Mouse (Mus musculus) myocyte (in vitro differentiated cells): Measurements from ENCODE around the gene Tac2. TPM values are rescaled to one million over a fixed set of nuclear protein-coding genes. Genes with fewer than 3 reads are reported as not detected.

Source experiments
- H3K27me3 ChIP-seq: one replicate; pipeline ENCODE4 v1.6.1; 2011; ENCODE audit not compliant: control insufficient read depth, insufficient read depth, insufficient read length
- H3K36me3 ChIP-seq: one replicate; pipeline ENCODE4 v1.6.1; 2011; ENCODE audit not compliant: control insufficient read depth, insufficient read depth
- H3K4me2 ChIP-seq: one replicate; pipeline ENCODE4 v1.6.1; 2011; ENCODE audit warnings: low read depth, control low read depth
- H3K4me3 ChIP-seq: one replicate; pipeline ENCODE4 v1.5.1; 2011; ENCODE audit warnings: mild to moderate bottlenecking, control low read depth, moderate library complexity
- H3K79me2 ChIP-seq: one replicate; pipeline ENCODE4 v1.6.1; 2011; ENCODE audit not compliant: control insufficient read depth, insufficient read depth
- H3ac ChIP-seq: one replicate; pipeline ENCODE4 v1.6.1; 2011; ENCODE audit not compliant: control insufficient read depth, insufficient read length
- CEBPB ChIP-seq: IDR thresholded peaks from 2 replicates; pipeline ENCODE4 v1.6.1; 2011; ENCODE audit warnings: mild to moderate bottlenecking, moderate library complexity; ENCODE audit not compliant: poor library complexity, insufficient read depth, severe bottlenecking
- E2F4 ChIP-seq: IDR thresholded peaks from one replicate; pipeline ENCODE4 v1.6.1; 2011; ENCODE audit warnings: mild to moderate bottlenecking, control low read depth, moderate library complexity; ENCODE audit not compliant: insufficient read depth
- MAX ChIP-seq: IDR thresholded peaks from one replicate; pipeline ENCODE4 v1.6.1; 2011; ENCODE audit warnings: low read depth, mild to moderate bottlenecking, control low read depth
- MYOD1 ChIP-seq, 3 experiments: IDR thresholded peaks; one replicate each; pipeline ENCODE4 v1.6.1; 2011; ENCODE audit warnings: control low read depth in 2 of 3, low read depth in 2 of 3, mild to moderate bottlenecking in 2 of 3, moderate library complexity in 1 of 3; ENCODE audit not compliant: insufficient read length in 2 of 3, control insufficient read depth in 1 of 3
- MYOG ChIP-seq, 3 experiments: IDR thresholded peaks; one replicate each; pipeline ENCODE4 v1.6.1; 2011; ENCODE audit warnings: control low read depth in 2 of 3, low read depth in 2 of 3, mild to moderate bottlenecking in 2 of 3; ENCODE audit not compliant: insufficient read length in 2 of 3, control insufficient read depth in 1 of 3, insufficient read depth in 1 of 3
- POLR2A ChIP-seq: IDR thresholded peaks from one replicate; pipeline ENCODE4 v1.6.1; 2011; ENCODE audit warnings: low read depth, mild to moderate bottlenecking, control low read depth, moderate library complexity; ENCODE audit not compliant: insufficient read length
- POLR2AphosphoS2 ChIP-seq: IDR thresholded peaks from one replicate; pipeline ENCODE4 v1.6.1; 2011; ENCODE audit warnings: low read depth, control low read depth; ENCODE audit not compliant: insufficient read length
- REST ChIP-seq: IDR thresholded peaks from one replicate; pipeline ENCODE4 v1.6.1; 2011; ENCODE audit warnings: mild to moderate bottlenecking, control low read depth, moderate library complexity; ENCODE audit not compliant: insufficient read depth, insufficient read length
- TCF12 ChIP-seq: IDR thresholded peaks from one replicate; pipeline ENCODE4 v1.6.1; 2011; ENCODE audit warnings: mild to moderate bottlenecking, control low read depth; ENCODE audit not compliant: poor library complexity, insufficient read depth, severe bottlenecking
- TCF3 ChIP-seq: IDR thresholded peaks from one replicate; pipeline ENCODE4 v1.6.1; 2011; ENCODE audit warnings: low read depth, control low read depth; ENCODE audit not compliant: insufficient read length
- USF1 ChIP-seq: IDR thresholded peaks from one replicate; pipeline ENCODE4 v1.6.1; 2011; ENCODE audit warnings: low read depth, mild to moderate bottlenecking, control low read depth, moderate library complexity
- polyA plus RNA-seq: library from polyadenylated mRNA; unstranded; fragments of >200 nt; fragmentation: generic; extraction: Trizol; gene quantifications from one replicate; pipeline ENCODE4 v1.2.1, GENCODE M21; 2012; ENCODE audit warnings: missing spikeins

The Tac2 gene
- 0.18 TPM for polyA plus RNA-seq

GRCm38 (mm10) chr10:127724178-127724577 lies at the start of gene Tac2:
TSS of gene Tac2 (plus strand) at chr10:127724478.
- H3K4me2 ChIP-seq: no peak within 1 kb of the TSS
- H3K27me3 ChIP-seq: peaks cover 71% of the 10 kb centered on the region
- TF ChIP-seq REST (no peak), CEBPB (no peak)
- no peaks in the 10 kb centered on the region for H3K36me3 ChIP-seq
- no peak within 1 kb of the TSS for H3ac ChIP-seq
- no peaks in the 10 kb centered on the region for H3K79me2 ChIP-seq
- no peak within 1 kb of the TSS for H3K4me3 ChIP-seq

GRCm38 (mm10) chr10:127674794-127675522 lies 49.3 kb upstream of the Tac2 start:
- Histone ChIP-seq H3ac (no peak overlapping the region), H3K79me2 (no peaks in the 10 kb centered on the region), H3K36me3 (no peaks in the 10 kb centered on the region), H3K4me2 (peak overlapping the region; percentile 87), H3K4me3 (peak overlapping the region; percentile 42), H3K27me3 (no peaks in the 10 kb centered on the region)
- TF ChIP-seq MYOG (IDR thresholded peaks at IDR 0.05; ENCODE audit: control insufficient read depth in 1 of 3, insufficient read depth in 1 of 3, insufficient read length in 2 of 3, low read depth in 2 of 3) (no peak), CEBPB (no peak), POLR2AphosphoS2 (peak; percentile 52), REST (no peak), MYOD1 (IDR thresholded peaks at IDR 0.05; ENCODE audit: control insufficient read depth in 1 of 3, insufficient read length in 2 of 3, low read depth in 2 of 3) (no peak), E2F4 (no peak), USF1 (no peak), TCF3 (no peak), POLR2A (peak; percentile 41)

GRCm38 (mm10) chr10:127675859-127676398 lies 48.3 kb upstream of the Tac2 start:
- Histone ChIP-seq H3K4me3 (peak overlapping the region; percentile 42), H3K27me3 (no peaks in the 10 kb centered on the region), H3K36me3 (no peaks in the 10 kb centered on the region), H3K79me2 (peaks cover 6% of the 10 kb centered on the region), H3ac (no peak overlapping the region), H3K4me2 (peak overlapping the region; percentile 87)
- TF ChIP-seq TCF12: no peak
- TF ChIP-seq CEBPB: no peak
- no peak for TF ChIP-seq POLR2AphosphoS2
- TF ChIP-seq REST: no peak
- no peak for TF ChIP-seq USF1
- no peak for TF ChIP-seq MAX
- TF ChIP-seq TCF3: no peak
- no peak for TF ChIP-seq POLR2A
- no peak for TF ChIP-seq MYOD1 (IDR thresholded peaks at IDR 0.05; ENCODE audit: control insufficient read depth in 1 of 3, insufficient read length in 2 of 3, low read depth in 2 of 3)

GRCm38 (mm10) chr10:127676691-127677548 lies 47.4 kb upstream of the Tac2 start:
- Histone ChIP-seq H3K4me2 (peak overlapping the region; percentile 98), H3K27me3 (no peaks in the 10 kb centered on the region), H3K36me3 (no peaks in the 10 kb centered on the region), H3ac (peak overlapping the region; percentile 17), H3K4me3 (peak overlapping the region; percentile 42), H3K79me2 (peaks cover 12% of the 10 kb centered on the region)
- TF ChIP-seq MYOD1 (IDR thresholded peaks at IDR 0.05; ENCODE audit: control insufficient read depth in 1 of 3, insufficient read length in 2 of 3, low read depth in 2 of 3): peak in 1 of 3 experiments; percentile 50
- TF ChIP-seq TCF3: no peak
- no peak for TF ChIP-seq TCF12
- peak; percentile 88 for TF ChIP-seq E2F4
- no peak for TF ChIP-seq USF1
- no peak for TF ChIP-seq CEBPB
- peak; percentile 83 for TF ChIP-seq POLR2AphosphoS2
- no peak for TF ChIP-seq REST
- TF ChIP-seq MYOG (IDR thresholded peaks at IDR 0.05; ENCODE audit: control insufficient read depth in 1 of 3, insufficient read depth in 1 of 3, insufficient read length in 2 of 3, low read depth in 2 of 3): peak in 1 of 3 experiments; percentile 60
- TF ChIP-seq POLR2A: peak; percentile 74
